Mouse (Mus musculus) erythroblast, embryonic 14.5 days (primary cell): ENCODE results near the gene Proser2. TPM values are rescaled to one million over a fixed set of nuclear protein-coding genes. Genes with fewer than 3 reads are reported as not detected.

Experiments used
- H3K27me3 ChIP-seq: 2 replicates; pipeline ENCODE4 v1.6.1; 2012; ENCODE audit warnings: inconsistent platforms; ENCODE audit not compliant: control insufficient read depth
- H3K36me3 ChIP-seq: 2 replicates; pipeline ENCODE4 v1.6.1; 2012; ENCODE audit warnings: mild to moderate bottlenecking, inconsistent platforms; ENCODE audit not compliant: control insufficient read depth
- H3K4me1 ChIP-seq: 2 replicates; pipeline ENCODE4 v1.6.1; 2012; ENCODE audit warnings: inconsistent platforms; ENCODE audit not compliant: control insufficient read depth
- H3K4me3 ChIP-seq: replicated peaks from 2 replicates; pipeline ENCODE3; 2012; ENCODE audit warnings: moderate library complexity, mild to moderate bottlenecking, inconsistent platforms
- H3K9me3 ChIP-seq: 2 replicates; pipeline ENCODE4 v1.6.1; 2012; ENCODE audit warnings: low read length, inconsistent platforms, mixed read lengths; ENCODE audit not compliant: control insufficient read depth
- GATA1 ChIP-seq: IDR thresholded peaks from 2 replicates; pipeline ENCODE4 v1.6.1; 2012; ENCODE audit warnings: low read length, inconsistent platforms, mixed read lengths
- TAL1 ChIP-seq: IDR thresholded peaks from 3 replicates; pipeline ENCODE4 v1.6.1; 2012; ENCODE audit warnings: low read length, inconsistent platforms, mixed read lengths
- polyA plus RNA-seq: library from polyadenylated mRNA; stranded (reverse); fragments of >175 nt; gene quantifications from 2 replicates; pipeline ENCODE4 v1.2.3, GENCODE M21; 2012

Gene Proser2
- polyA plus RNA-seq, 1 experiment = 0.11 TPM

DNA sequence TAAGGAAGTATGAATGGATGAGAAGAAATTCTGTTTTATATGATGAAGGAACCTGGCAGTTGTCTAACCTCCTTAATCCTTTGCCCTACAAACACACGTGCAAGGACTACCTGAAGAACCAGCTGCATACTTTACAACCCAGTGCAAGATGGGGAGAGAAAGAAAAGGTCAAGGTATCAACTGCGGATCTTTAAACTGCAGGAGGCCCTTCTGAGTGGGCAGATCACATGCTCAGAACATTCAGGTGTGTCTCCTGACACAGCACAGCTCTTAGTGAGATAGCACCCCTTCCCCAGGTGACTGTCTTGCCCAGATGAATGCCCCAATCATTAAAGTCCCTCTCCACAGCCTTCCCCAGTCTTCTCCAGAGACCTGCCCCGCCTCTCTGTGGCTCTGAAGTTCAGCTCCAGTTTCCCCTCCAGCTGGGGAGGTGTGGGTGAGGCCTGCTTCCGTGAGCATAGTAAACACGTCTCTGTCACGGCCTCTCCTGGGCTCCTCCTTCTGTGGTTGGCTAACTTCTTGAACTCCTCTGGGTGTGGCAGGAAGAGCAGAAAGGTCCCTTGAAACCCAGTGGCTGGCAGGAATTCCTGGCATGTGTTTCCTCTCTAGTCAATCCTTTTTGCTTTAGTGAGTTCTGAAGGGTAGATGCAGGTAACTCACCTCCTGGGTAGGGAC, 32.5 kb upstream of the Proser2 start:
- Histone ChIP-seq H3K36me3 (no peaks in the 10 kb centered on the region), H3K27me3 (no peaks in the 10 kb centered on the region), H3K9me3 (no peaks in the 10 kb centered on the region), H3K4me1 (no peaks in the 10 kb centered on the region), H3K4me3 (no peak overlapping the region)
- no peak for TF ChIP-seq GATA1
- TF ChIP-seq TAL1 = no peak

DNA sequence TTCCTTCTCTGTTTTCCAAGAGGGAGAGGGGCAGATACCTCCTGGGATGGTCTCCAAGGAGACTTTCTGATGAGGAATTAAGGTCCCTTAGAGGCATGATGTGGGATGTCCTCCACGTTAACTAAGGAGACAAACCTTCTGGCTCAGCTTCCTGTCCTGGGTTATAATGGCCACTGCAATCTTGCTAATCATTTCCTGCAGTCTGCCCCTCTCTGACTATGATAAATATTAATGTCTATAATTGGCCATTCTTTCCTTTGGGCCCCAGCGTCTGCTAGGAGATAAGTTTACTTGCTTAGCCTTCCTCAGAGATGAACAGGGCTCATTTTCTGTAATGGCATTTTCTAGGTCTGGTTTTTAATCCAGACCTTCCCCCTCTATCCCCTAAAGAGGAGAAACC, 29.7 kb upstream of the Proser2 start:
- Histone ChIP-seq H3K4me1 (no peaks in the 10 kb centered on the region), H3K36me3 (no peaks in the 10 kb centered on the region), H3K27me3 (no peaks in the 10 kb centered on the region), H3K4me3 (no peak overlapping the region), H3K9me3 (no peaks in the 10 kb centered on the region)
- TF ChIP-seq GATA1 = no peak
- no peak for TF ChIP-seq TAL1

DNA sequence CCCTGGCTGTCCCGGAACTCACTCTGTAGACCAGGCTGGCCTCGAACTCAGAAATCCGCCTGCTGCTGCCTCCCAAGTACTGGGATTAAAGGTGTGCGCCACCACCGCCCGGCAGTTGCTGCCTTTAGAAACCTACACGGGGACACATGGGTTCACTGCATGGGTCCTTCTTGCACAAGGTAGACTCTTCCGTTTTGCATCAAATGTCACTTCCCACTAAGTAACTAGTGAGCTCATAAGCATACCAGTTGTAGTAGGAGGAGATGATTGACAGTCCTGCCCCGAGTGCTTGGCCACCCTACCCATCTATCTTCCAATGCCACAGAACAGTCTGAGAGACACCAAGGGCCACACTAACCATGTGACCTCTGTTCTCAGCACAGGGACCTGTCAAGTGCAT, 29.2 kb upstream of the Proser2 start:
- Histone ChIP-seq H3K4me3 (no peak overlapping the region), H3K9me3 (no peaks in the 10 kb centered on the region), H3K4me1 (no peaks in the 10 kb centered on the region), H3K27me3 (no peaks in the 10 kb centered on the region), H3K36me3 (no peaks in the 10 kb centered on the region)
- no peak for TF ChIP-seq TAL1
- TF ChIP-seq GATA1 = no peak

DNA sequence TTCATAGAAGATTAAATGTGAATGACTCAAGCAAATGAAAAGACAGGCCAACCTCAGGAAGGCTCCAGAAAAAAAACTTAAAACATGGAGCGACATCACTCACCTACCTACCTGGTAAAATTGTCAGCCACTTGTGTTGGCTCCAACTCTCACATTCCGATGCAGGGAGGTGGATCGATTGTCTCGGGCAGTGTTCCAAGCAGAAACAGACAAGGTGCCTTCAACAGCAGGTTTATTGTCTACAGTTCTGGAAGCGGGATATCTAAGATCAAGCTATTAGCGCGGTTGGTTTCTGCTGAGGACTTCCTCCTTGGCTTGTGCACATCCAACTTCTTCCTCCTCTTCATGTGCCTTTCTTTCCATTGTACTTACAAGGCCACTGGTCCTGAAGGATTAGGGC, 27.6 kb upstream of the Proser2 start:
- no peak for TF ChIP-seq GATA1
- TF ChIP-seq TAL1 = no peak
- Histone ChIP-seq H3K27me3 (no peaks in the 10 kb centered on the region), H3K4me3 (no peak overlapping the region), H3K4me1 (no peaks in the 10 kb centered on the region), H3K36me3 (no peaks in the 10 kb centered on the region), H3K9me3 (no peaks in the 10 kb centered on the region)

DNA sequence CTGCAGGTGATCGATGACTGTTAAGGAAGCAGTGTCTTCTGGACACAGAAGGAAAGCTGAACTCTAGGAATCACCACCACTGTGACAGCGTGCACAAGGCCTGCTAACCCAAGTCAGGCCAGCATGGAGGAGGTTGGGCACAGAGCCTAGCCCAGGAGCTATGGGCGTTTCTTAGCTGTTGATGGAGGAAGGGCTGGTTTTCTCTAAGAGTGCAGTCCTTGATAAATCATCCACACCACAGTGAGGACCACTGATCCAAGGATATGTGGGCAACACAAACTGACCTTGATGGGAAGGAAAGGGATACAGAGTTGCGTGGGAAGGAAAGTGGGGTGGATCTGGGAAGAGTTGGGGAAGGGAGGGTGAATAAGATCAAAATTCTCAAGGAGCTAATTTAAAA, 27.2 kb upstream of the Proser2 start:
- H3K4me1 ChIP-seq = no peaks in the 10 kb centered on the region
- H3K9me3 ChIP-seq = no peaks in the 10 kb centered on the region

DNA sequence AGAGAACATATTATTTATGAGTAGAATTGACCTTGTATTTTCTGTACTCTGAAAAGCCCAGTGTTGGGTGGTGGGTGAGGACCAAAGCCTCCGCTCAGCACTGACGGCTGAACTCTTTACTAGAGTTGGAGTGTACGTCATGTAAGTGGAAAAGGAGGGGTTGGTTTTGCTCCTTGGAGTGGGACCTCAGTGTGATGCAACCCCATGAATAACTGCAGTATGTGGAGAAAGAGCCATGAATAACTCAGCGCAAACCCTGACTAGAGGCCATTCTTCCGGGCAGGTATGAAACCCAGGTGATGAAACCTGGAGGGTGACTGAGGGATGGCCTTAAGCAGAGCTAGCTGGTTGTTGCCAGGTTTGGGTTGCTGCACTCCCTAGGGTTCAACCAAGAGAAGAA, 19.8 kb upstream of the Proser2 start:
- Histone ChIP-seq H3K4me1 (no peaks in the 10 kb centered on the region), H3K27me3 (no peaks in the 10 kb centered on the region), H3K4me3 (no peak overlapping the region), H3K36me3 (no peaks in the 10 kb centered on the region), H3K9me3 (no peaks in the 10 kb centered on the region)
- TF ChIP-seq GATA1 (no peak), TAL1 (no peak)

More for the DNA sequence above, 27.2 kb upstream of the Proser2 start:
- TF ChIP-seq TAL1 (no peak), GATA1 (no peak)
- Histone ChIP-seq H3K4me3 (no peak overlapping the region), H3K27me3 (no peaks in the 10 kb centered on the region), H3K36me3 (no peaks in the 10 kb centered on the region)

DNA sequence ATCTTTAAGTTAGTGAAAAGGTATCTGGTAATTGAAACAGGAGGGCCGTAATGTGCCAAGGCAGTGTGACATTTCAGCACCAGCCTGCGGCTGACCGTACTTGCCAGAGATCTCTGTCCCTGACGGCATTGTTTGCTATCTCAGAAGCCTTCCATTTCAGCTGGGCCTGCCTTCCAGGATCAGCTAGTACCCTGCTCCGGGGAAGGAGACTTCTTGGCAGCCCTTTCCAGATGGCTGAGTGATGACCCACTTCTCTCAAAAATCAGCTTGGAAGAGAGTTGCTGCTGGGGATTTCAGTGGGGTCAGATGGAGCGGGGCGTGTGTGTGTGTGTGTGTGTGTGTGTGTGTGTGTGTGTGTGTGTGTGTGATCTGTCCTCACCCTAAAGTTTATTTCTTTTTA, 16.9 kb upstream of the Proser2 start:
- Histone ChIP-seq H3K36me3 (no peaks in the 10 kb centered on the region), H3K27me3 (peaks cover 2% of the 10 kb centered on the region), H3K9me3 (no peaks in the 10 kb centered on the region), H3K4me1 (no peaks in the 10 kb centered on the region), H3K4me3 (no peak overlapping the region)
- TF ChIP-seq GATA1 (no peak), TAL1 (no peak)

DNA sequence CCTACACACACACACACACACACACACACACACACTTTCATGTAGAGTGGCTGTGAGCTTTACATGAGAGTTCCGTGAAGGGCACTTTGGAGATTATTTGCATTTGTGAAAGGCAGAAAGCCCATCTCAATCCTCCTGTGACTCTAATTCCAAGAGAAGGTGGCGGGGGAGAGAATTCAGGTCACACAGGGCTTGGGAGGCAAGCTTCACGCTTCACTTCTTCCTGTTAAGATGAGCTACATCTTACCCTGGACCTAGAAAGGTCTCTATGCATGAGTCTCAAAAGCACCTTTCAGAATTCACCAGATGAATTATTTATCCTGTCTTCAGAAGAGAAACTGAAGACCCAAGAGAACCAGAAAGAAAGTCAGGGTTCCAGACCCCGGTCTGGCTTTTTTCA, 16.2 kb upstream of the Proser2 start:
- no peaks in the 10 kb centered on the region for H3K36me3 ChIP-seq
- no peak overlapping the region for H3K4me3 ChIP-seq
- TF ChIP-seq GATA1 = no peak
- TF ChIP-seq TAL1 = no peak
- H3K4me1 ChIP-seq = no peaks in the 10 kb centered on the region
- peaks cover 2% of the 10 kb centered on the region for H3K27me3 ChIP-seq
- H3K9me3 ChIP-seq = no peaks in the 10 kb centered on the region

DNA sequence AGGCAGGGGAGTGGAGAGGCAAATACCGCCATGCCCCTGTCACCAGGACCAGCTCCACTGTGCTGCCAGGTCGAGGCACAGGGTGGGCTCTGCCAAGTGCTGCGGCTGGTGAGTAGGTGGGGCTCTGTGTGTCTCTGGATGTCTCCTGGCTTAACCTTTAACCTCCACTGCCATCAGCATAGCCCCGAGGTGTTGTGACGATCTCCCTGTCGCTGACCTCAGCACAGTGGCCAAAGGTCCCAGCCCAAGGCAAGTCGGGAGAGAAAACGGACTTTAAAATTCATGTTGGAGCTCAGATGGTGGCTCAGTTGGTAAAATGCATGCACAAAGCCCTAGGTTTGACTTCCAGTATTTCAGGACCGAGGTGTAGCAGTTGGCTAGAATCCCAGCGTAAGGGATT, 15.6 kb upstream of the Proser2 start:
- no peaks in the 10 kb centered on the region for H3K4me1 ChIP-seq

More for the DNA sequence above, 15.6 kb upstream of the Proser2 start:
- Histone ChIP-seq H3K4me3 (no peak overlapping the region), H3K36me3 (no peaks in the 10 kb centered on the region), H3K27me3 (peaks cover 2% of the 10 kb centered on the region), H3K9me3 (no peaks in the 10 kb centered on the region)
- no peak for TF ChIP-seq TAL1
- TF ChIP-seq GATA1 = no peak
